Mouse (Mus musculus) cerebellum, postnatal 4 days (tissue): ENCODE measurements around the gene Chrna9.
"Not testable (repeated sequence)": the region's sequence is repeated elsewhere in the genome, so short reads cannot be mapped to it uniquely, and the experiment has no call there.

Source experiments
- DNase-seq, 2 experiments: peaks; one replicate each; pipeline ENCODE4 v3.0.0; 2022; ENCODE audit warnings: low spot score in 2 of 2, mixed read lengths in 1 of 2

The Chrna9 gene

GRCm38 (mm10) chr5:65956144-65957008 lies 21.7 kb downstream of the Chrna9 start:
- no peak for DNase-seq

- DNase-seq = peak in 1 of 2 experiments; percentile 20
Measured at GRCm38 (mm10) chr5:65958597-65958996, 23.9 kb downstream of the Chrna9 start.

GRCm38 (mm10) chr5:65959893-65960596 lies 25.3 kb downstream of the Chrna9 start:
- DNase-seq = no peak

- no peak for DNase-seq
Measured at GRCm38 (mm10) chr5:65960597-65960950, 25.9 kb downstream of the Chrna9 start.

GRCm38 (mm10) chr5:65963291-65963690 lies 28.6 kb downstream of the Chrna9 start:
- DNase-seq = no peak

GRCm38 (mm10) chr5:65965771-65966279 lies 31.1 kb downstream of the Chrna9 start:
- DNase-seq = no peak

GRCm38 (mm10) chr5:65967091-65967490 lies 32.4 kb downstream of the Chrna9 start:
- DNase-seq = no peak

GRCm38 (mm10) chr5:65968004-65968403 lies 33.3 kb downstream of the Chrna9 start:
- no peak for DNase-seq

- DNase-seq = no peak
Measured at GRCm38 (mm10) chr5:65973189-65973588, 38.5 kb downstream of the Chrna9 start.

GRCm38 (mm10) chr5:65975731-65976130 lies 41.0 kb downstream of the Chrna9 start:
- DNase-seq = no peak

- no peak for DNase-seq
Measured at GRCm38 (mm10) chr5:65986426-65986825, 51.7 kb downstream of the Chrna9 start.

GRCm38 (mm10) chr5:65987004-65987403 lies 52.3 kb downstream of the Chrna9 start:
- not testable (repeated sequence) for DNase-seq

GRCm38 (mm10) chr5:65991191-65991590 lies 56.5 kb downstream of the Chrna9 start:
- no peak for DNase-seq

- no peak for DNase-seq
Measured at GRCm38 (mm10) chr5:65994643-65995042, 59.9 kb downstream of the Chrna9 start.

GRCm38 (mm10) chr5:65997813-65998212 lies 63.1 kb downstream of the Chrna9 start:
- no peak for DNase-seq

GRCm38 (mm10) chr5:65999106-65999505 lies 64.4 kb downstream of the Chrna9 start:
- DNase-seq = no peak

GRCm38 (mm10) chr5:66000074-66000473 lies 65.4 kb downstream of the Chrna9 start:
- no peak for DNase-seq

- no peak for DNase-seq
Measured at GRCm38 (mm10) chr5:66000567-66001125, 65.9 kb downstream of the Chrna9 start.

GRCm38 (mm10) chr5:66001232-66001631 lies 66.5 kb downstream of the Chrna9 start:
- DNase-seq = no peak

- DNase-seq = no peak
Measured at GRCm38 (mm10) chr5:66004134-66004925, 69.6 kb downstream of the Chrna9 start, which contains the start of gene 9130230L23Rik. TSS of gene 9130230L23Rik (minus strand) at chr5:66004285.

- no peak for DNase-seq
Measured at GRCm38 (mm10) chr5:66005041-66005678, 70.4 kb downstream of the Chrna9 start.
